Mouse (Mus musculus) embryonic facial prominence, embryonic 14.5 days (tissue): ENCODE data around the gene Tbata. TPM values are rescaled to one million over a fixed set of nuclear protein-coding genes. Genes with fewer than 3 reads are reported as not detected.

ENCODE experiments used
- ATAC-seq: fragments of 200-750 bp; cut with Nextera tagmentation; 2 replicates; pipeline ENCODE4 v1.8.0; 2017; ENCODE audit warnings: low read depth, moderate number of reproducible peaks, moderate TSS enrichment
- DNase-seq: peaks from one replicate; pipeline ENCODE4 v3.0.0-alpha.2; 2015; ENCODE audit warnings: low spot score
- H3K27ac ChIP-seq: fragments of 300-500 bp; sonication (generic); replicated peaks from 2 replicates; pipeline ENCODE4 v1.5.1; 2014; ENCODE audit warnings: low read depth, mild to moderate bottlenecking, low read length, moderate library complexity
- H3K27me3 ChIP-seq: fragments of 300-500 bp; sonication (generic); replicated peaks from 2 replicates; pipeline ENCODE4 v1.6.1; 2014; ENCODE audit warnings: low read length; ENCODE audit not compliant: control insufficient read depth, insufficient read depth
- H3K36me3 ChIP-seq: fragments of 300-500 bp; sonication (generic); 2 replicates; pipeline ENCODE4 v1.6.1; 2014; ENCODE audit warnings: low read length, mixed read lengths; ENCODE audit not compliant: control insufficient read depth, insufficient read depth
- H3K4me1 ChIP-seq: fragments of 300-500 bp; sonication (generic); 2 replicates; pipeline ENCODE4 v1.6.1; 2014; ENCODE audit warnings: antibody characterized with exemption, low read length; ENCODE audit not compliant: control insufficient read depth, insufficient read depth
- H3K4me2 ChIP-seq: fragments of 300-500 bp; sonication (generic); 2 replicates; pipeline ENCODE4 v1.6.1; 2014; ENCODE audit warnings: low read depth, mild to moderate bottlenecking, low read length, moderate library complexity, mixed read lengths
- H3K4me3 ChIP-seq: fragments of 300-500 bp; sonication (generic); 2 replicates; pipeline ENCODE4 v1.5.1; 2014; ENCODE audit warnings: low read depth, mild to moderate bottlenecking, low read length
- H3K9ac ChIP-seq: fragments of 300-500 bp; sonication (generic); 2 replicates; pipeline ENCODE4 v1.6.1; 2014; ENCODE audit warnings: low read depth, mild to moderate bottlenecking, low read length, moderate library complexity, mixed read lengths
- H3K9me3 ChIP-seq: fragments of 300-500 bp; sonication (generic); 2 replicates; pipeline ENCODE4 v1.6.1; 2016; ENCODE audit warnings: low read length; ENCODE audit not compliant: control insufficient read depth
- WGBS: fragments of 180-500 bp; shearing (Covaris S2); extraction: QIAGEN DNeasy Blood & Tissue Kit; methylation state at CpG from one replicate; pipeline ENCODE4 v1.1.7; 2014; 5-methylcytosine and 5-hydroxymethylcytosine counted together
- polyA plus RNA-seq: library from polyadenylated mRNA; unstranded; fragments of >200 nt; fragmentation: Nextera tagmentation; extraction: Ambion mirVana; gene quantifications from 2 replicates; pipeline ENCODE4 v1.2.1, GENCODE M21; 2014

Tbata gene
- polyA plus RNA-seq, 1 experiment from 2014 or later: 1.2 TPM

DNA sequence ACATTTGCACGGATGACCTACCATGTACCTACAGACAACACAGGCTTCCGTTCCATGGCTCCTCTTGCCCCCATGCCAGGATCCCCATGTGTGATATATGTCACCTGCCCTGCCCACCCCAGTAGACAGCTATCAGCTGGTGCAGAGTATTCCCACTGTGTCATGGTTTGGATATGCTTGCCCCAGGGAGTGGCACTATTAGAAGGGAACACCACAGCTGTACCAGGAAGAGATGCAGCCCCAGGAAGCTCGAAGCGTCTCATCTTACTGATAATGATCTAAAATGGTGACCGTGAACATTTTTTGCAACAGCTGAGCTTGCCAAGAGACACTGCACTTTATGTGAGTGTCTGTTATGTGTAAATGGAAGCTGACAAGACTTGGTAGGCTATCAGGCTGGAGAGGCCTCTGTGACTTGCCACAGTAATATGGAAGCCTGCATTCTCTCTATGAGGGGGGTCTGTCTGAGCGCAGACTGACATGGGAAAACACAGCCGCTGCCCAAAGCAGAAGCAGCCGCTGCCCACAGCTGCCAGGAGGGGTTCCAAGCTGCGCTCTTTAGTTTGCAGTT is 36.4 kb downstream of the Tbata start:
- Histone ChIP-seq H3K9me3 (no peaks in the 10 kb centered on the region), H3K27me3 (no peaks in the 10 kb centered on the region), H3K36me3 (no peaks in the 10 kb centered on the region), H3K4me1 (no peaks in the 10 kb centered on the region), H3K9ac (no peak overlapping the region), H3K4me3 (no peak overlapping the region), H3K4me2 (no peak overlapping the region), H3K27ac (no peak overlapping the region)
- ATAC-seq (peak; percentile 65; the same call in 1 of the 2 replicates), DNase-seq (peak; percentile 77)
- WGBS: 71% methylated on average over 9 of the region's 9 CpGs

DNA sequence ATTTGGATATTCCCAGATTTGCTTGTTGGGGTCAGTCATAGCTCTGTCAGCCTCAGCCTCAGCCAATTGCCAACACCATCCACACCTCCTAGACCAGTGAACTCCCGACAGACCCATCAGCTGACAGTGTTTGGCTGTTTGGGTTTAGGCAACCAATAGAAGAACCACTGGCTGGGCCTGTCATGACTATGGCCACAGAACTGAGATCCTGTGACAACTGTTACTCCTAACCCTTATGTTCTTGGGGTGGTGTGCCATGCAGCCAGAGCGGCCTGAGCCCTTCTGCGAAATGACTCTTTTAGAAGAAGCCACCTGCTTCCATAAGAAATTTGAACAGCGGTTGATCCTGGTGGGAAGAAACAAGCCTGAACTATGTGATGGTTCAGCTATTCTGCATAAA is 39.4 kb downstream of the Tbata start:
- DNase-seq: no peak
- no peak overlapping the region for H3K4me2 ChIP-seq
- no peak overlapping the region for H3K9ac ChIP-seq
- no peak overlapping the region for H3K4me3 ChIP-seq
- 78% methylated on average over 4 of the region's 4 CpGs for WGBS
- no peak overlapping the region for H3K27ac ChIP-seq
- no peaks in the 10 kb centered on the region for H3K4me1 ChIP-seq
- no peak for ATAC-seq
- no peaks in the 10 kb centered on the region for H3K27me3 ChIP-seq
- 0 out of 2 replicates have a peak, but pooled peaks cover 5% of the 10 kb centered on the region for H3K36me3 ChIP-seq
- peaks cover 5% of the 10 kb centered on the region; the same call in 1 of the 2 replicates for H3K9me3 ChIP-seq

DNA sequence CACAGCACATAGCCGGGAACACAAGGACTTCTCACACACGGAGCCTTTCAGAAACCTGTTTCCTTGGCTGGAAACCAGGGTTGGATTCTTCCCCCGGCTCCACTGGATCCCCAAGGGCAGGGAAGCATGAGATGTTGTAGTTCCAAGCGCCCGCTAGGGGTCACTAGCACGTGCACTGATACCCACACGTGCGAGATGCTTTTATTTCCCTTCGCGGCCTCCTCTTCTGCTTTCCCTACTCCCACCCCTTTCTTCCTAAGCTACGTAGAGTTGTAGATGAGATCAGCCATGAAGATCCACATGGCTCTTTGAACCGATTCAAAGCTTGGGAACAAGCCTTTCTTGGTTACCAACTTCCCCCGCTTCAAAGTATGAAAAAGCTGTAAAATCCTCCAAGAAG is 40.0 kb downstream of the Tbata start:
- Histone ChIP-seq H3K36me3 (0 out of 2 replicates have a peak, but pooled peaks cover 5% of the 10 kb centered on the region), H3K27ac (no peak overlapping the region), H3K27me3 (no peaks in the 10 kb centered on the region), H3K9me3 (peaks cover 5% of the 10 kb centered on the region; the same call in 1 of the 2 replicates), H3K4me3 (no peak overlapping the region), H3K9ac (no peak overlapping the region), H3K4me2 (no peak overlapping the region), H3K4me1 (no peaks in the 10 kb centered on the region)
- 9% methylated on average over 13 of the region's 13 CpGs for WGBS
- DNase-seq (peak; percentile 86), ATAC-seq (no peak)

DNA sequence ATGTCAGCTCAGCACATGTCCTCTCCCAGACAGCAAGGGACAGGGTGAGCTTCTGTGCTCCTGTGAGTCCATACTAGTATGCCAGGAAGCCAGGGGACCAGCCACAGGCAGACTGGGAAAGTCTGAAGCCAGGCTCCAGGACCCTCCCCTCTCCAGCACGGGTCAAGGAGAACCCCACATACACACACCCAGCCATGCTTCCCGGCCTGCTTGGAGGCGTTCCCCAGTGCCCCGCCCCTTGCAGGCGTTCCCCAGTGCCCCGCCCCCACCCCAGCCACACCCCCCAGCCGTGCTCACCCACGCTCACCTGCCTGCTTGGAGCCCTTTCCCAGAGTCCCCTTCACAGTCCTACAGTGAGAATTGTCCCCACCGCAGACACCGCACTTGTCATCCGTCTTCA is 41.1 kb downstream of the Tbata start:
- DNase-seq: no peak

DNA sequence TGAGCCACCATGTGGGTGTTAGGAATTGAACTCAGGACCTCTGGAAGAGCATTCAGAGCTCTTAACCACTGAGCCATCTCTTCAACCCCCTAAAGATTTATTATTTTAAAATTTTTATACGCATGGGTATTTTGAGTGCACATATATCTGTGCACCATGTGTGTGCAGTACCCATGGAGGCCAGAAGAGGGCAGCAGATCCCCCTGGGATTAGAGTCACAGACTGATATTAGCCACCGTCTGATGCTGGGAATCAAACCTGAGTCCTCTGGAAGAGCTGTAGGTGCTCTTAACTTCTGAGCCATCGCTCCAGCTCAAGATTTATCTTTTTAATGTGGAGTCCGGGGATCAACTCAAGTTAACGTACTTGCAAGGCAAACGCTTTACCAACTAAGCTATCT is 43.9 kb downstream of the Tbata start:
- no peak for DNase-seq
- Histone ChIP-seq H3K4me2 (no peak overlapping the region), H3K36me3 (0 out of 2 replicates have a peak, but pooled peaks cover 5% of the 10 kb centered on the region), H3K9ac (no peak overlapping the region), H3K4me1 (no peaks in the 10 kb centered on the region), H3K4me3 (no peak overlapping the region), H3K9me3 (peaks cover 5% of the 10 kb centered on the region; the same call in 1 of the 2 replicates), H3K27ac (no peak overlapping the region), H3K27me3 (no peaks in the 10 kb centered on the region)
- 98% methylated on average over 6 of the region's 6 CpGs for WGBS
- no peak for ATAC-seq

More for the DNA sequence above, 41.1 kb downstream of the Tbata start:
- H3K4me2 ChIP-seq: no peak overlapping the region
- H3K36me3 ChIP-seq: 0 out of 2 replicates have a peak, but pooled peaks cover 5% of the 10 kb centered on the region
- no peak overlapping the region for H3K27ac ChIP-seq
- ATAC-seq: peak; percentile 54; the same call in 1 of the 2 replicates
- no peak overlapping the region for H3K9ac ChIP-seq
- no peaks in the 10 kb centered on the region for H3K4me1 ChIP-seq
- 30% methylated on average over 6 of the region's 11 CpGs for WGBS
- H3K9me3 ChIP-seq: peaks cover 5% of the 10 kb centered on the region; the same call in 1 of the 2 replicates
- H3K4me3 ChIP-seq: no peak overlapping the region
- no peaks in the 10 kb centered on the region for H3K27me3 ChIP-seq

DNA sequence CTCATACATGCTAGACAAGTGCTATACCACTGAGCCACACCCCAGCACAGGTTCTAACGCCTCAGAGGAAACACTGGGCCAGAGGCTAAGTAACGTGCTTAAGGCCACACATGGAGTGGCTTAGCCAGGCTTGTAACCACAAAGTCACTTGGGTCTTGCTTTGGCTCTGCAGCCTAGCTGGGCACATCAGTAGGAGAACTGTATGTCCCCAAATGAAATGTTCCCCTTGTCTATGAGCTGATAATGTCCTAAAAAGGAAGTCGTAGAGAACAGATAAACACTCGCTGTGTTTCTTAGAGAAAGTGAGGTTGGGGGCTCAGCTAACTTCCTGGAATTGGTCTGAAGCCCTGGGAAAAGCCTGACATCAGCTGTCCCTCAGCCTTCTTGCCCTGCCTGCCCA is 44.4 kb downstream of the Tbata start:
- WGBS: 77% methylated on average over 4 of the region's 4 CpGs
- Histone ChIP-seq H3K4me3 (no peak overlapping the region), H3K4me1 (no peaks in the 10 kb centered on the region), H3K27ac (no peak overlapping the region), H3K4me2 (no peak overlapping the region), H3K9me3 (peaks cover 5% of the 10 kb centered on the region; the same call in 1 of the 2 replicates), H3K9ac (no peak overlapping the region), H3K27me3 (no peaks in the 10 kb centered on the region), H3K36me3 (0 out of 2 replicates have a peak, but pooled peaks cover 5% of the 10 kb centered on the region)
- ATAC-seq: no peak
- DNase-seq: no peak

DNA sequence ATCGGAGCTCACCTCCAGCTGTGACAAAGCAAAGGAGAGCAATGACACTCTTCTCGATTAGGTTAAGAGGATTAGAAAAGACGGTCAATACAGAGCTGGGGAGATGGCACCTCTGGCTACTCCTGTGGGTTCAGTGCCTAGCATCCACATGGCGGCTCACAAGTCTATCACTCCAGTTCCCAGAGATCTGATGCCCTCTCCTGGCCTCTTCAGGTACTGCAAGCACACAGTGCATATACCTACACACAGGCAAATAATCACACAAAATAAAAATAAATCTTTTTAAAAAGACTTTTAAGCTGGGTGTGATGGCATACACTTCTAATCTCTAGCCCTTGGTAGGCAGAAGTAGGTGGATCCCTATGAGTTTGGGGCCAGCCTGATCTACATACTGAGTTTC is 47.6 kb downstream of the Tbata start:
- Histone ChIP-seq H3K27me3 (no peaks in the 10 kb centered on the region), H3K4me3 (no peak overlapping the region), H3K4me1 (no peaks in the 10 kb centered on the region), H3K9me3 (peaks cover 5% of the 10 kb centered on the region; the same call in 1 of the 2 replicates), H3K4me2 (no peak overlapping the region), H3K9ac (no peak overlapping the region), H3K36me3 (0 out of 2 replicates have a peak, but pooled peaks cover 5% of the 10 kb centered on the region), H3K27ac (no peak overlapping the region)
- WGBS: 95% methylated on average over 4 of the region's 4 CpGs
- ATAC-seq (no peak), DNase-seq (no peak)

DNA sequence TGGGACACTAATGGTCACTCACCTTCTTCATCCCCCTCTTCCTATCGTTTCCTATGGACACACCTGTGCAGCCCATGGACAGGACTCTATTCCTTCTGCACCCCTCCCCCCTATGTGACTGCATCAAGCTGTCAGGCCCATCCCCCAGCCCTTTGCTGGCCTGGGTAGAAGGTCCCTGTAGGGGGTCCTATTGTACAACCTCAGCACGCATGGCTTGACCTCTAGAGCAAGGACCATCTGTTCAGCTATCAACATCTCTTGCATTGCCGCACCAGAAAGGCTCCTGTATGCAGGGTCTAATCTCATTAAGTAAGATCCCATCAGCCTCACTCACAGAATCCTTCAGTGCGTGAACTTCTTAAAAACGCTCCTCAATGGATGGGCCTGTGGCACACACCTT is 53.9 kb downstream of the Tbata start:
- no peak for DNase-seq
- H3K27me3 ChIP-seq: no peaks in the 10 kb centered on the region
- no peak overlapping the region for H3K9ac ChIP-seq
- H3K4me2 ChIP-seq: no peak overlapping the region
- no peaks in the 10 kb centered on the region for H3K9me3 ChIP-seq
- no peaks in the 10 kb centered on the region for H3K36me3 ChIP-seq
- no peak overlapping the region for H3K27ac ChIP-seq
- no peak overlapping the region for H3K4me3 ChIP-seq
- 76% methylated on average over 5 of the region's 5 CpGs for WGBS
- ATAC-seq: no peak
- H3K4me1 ChIP-seq: no peaks in the 10 kb centered on the region
